Mouse (Mus musculus): ENCODE results near the gene Cyp27b1. TPM values are rescaled to one million over a fixed set of nuclear protein-coding genes. Genes with fewer than 3 reads are reported as not detected.

The Cyp27b1 gene
- polyA plus RNA-seq, 1 experiment from 2014 or later = 0.18 TPM

DNA sequence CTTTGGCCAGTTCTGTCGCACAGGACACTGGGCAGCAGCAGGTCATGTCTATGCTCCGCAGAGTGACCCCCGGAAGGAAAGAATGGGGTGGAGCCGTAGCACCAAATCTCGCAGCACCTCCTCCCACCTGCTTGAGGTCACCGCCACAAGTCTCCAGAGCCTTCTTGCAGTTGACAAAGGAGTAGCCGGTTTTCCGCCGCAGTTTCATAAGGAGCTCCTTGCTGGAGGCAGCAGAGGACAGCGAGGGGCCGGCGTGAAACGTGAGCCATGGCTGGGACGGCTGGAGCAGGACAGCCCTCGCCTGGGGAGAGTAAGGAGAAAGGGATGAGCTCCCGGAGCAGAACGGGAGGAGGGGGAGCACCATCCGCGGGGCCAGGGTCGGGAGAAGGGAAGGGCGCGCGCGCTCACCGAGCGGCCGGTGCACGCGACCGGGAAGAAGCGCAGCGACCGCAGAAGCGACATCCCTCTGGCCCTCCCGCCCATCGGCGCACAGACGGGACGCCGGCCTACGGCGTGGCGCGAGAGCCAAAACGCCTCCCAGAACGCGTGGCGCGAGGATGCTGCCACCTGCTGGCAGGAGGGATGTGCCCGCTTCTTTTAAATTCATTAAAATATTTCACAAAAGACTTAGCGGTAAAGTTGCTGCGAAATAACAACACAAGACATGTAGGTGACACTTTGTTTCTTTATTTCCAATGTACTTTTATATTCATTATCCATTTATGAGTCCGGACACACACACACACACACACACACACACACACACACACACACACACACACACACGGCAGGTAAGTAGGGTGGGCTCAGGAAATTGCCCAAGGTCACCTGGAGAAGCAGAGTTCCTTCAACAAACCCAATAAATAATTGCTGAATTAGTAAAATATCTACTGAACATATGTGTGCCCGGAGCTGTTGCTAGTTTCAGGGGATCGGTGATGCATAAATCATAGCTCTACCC is 17.4 kb upstream of the Cyp27b1 start, which contains the start of gene Tsfm:
Gene Tsfm (minus strand): TSS at position 505 of the 961 bp plus-strand sequence.
- Histone ChIP-seq H3K9me3 (ENCODE audit: control insufficient read depth, low read length) (no peaks in the 10 kb centered on the region), H3K4me3 (ENCODE audit: low read length) (peak within 1 kb of the TSS; percentile 93), H3K9ac (ENCODE audit: low read depth, low read length) (peak within 1 kb of the TSS; percentile 92), H3K27me3 (replicated peaks; ENCODE audit: control insufficient read depth, insufficient read depth, low read length) (no peaks in the 10 kb centered on the region), H3K4me2 (ENCODE audit: low read length) (peak within 1 kb of the TSS; percentile 84), H3K36me3 (ENCODE audit: control insufficient read depth, insufficient read depth, low read length) (peaks cover 11% of the 10 kb centered on the region), H3K4me1 (ENCODE audit: control insufficient read depth, insufficient read depth, low read depth, low read length) (peaks cover 6% of the 10 kb centered on the region), H3K27ac (ENCODE audit: low read depth, low read length) (peak within 1 kb of the TSS; percentile 83)
- ATAC-seq = peak; percentile 89
- 6% methylated on average over 46 of the region's 56 CpGs for WGBS

DNA sequence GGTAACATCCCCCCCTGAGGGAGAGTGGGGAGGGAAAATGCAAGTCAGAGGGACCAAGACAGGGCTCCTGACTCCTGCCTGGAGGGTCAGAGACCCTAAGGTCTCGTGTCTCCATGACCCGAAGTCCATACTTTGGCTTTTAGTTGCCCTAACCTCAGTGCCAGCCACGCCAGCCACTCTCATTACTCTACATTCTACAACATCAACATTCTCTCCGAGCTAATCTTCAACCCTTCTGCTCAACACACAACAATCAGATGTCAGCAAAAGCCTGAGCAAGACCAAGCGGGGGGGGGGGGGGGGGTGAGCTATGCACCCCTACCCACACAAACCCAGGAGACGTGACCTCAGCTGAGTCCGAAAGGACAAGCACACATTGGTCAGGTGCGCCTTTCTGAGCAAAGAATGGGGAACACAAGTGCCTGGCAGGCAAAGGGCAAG is 14.7 kb upstream of the Cyp27b1 start:
- H3K27ac ChIP-seq (ENCODE audit: low read depth, low read length) = no peak overlapping the region
- H3K4me1 ChIP-seq (ENCODE audit: control insufficient read depth, insufficient read depth, low read depth, low read length) = peaks cover 6% of the 10 kb centered on the region
- peaks cover 3% of the 10 kb centered on the region; the same call in 1 of the 2 replicates for H3K36me3 ChIP-seq (ENCODE audit: control insufficient read depth, insufficient read depth, low read length)
- H3K4me2 ChIP-seq (ENCODE audit: low read length) = no peak overlapping the region
- no peak overlapping the region for H3K4me3 ChIP-seq (ENCODE audit: low read length)
- no peak overlapping the region for H3K9ac ChIP-seq (ENCODE audit: low read depth, low read length)
- H3K9me3 ChIP-seq (ENCODE audit: control insufficient read depth, low read length) = no peaks in the 10 kb centered on the region
- 86% methylated on average over 8 of the region's 8 CpGs for WGBS
- ATAC-seq = no peak
- H3K27me3 ChIP-seq (replicated peaks; ENCODE audit: control insufficient read depth, insufficient read depth, low read length) = no peaks in the 10 kb centered on the region; the same call in 1 of the 2 replicates

DNA sequence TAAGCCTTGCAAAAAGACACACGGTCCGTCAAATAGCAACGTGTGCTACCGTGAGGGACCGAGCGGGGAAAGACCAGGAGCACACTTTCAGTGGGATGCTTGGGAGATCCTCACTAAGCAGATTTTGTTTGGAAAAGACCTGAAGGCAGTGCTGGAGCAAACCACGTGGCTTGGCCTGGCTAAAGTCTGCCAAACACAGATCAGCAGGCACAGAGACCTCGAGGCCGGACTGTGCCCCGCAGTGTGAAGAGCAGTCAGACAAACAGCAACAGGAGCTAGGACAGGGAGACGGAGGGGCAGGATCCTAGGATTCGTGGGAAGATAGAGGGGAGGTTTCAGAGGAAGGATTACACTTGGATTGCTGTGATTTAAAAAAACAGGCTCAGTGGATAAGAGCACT is 11.8 kb upstream of the Cyp27b1 start:
- no peak overlapping the region for H3K4me2 ChIP-seq (ENCODE audit: low read length)
- no peaks in the 10 kb centered on the region for H3K9me3 ChIP-seq (ENCODE audit: control insufficient read depth, low read length)
- no peaks in the 10 kb centered on the region for H3K36me3 ChIP-seq (ENCODE audit: control insufficient read depth, insufficient read depth, low read length)
- H3K27ac ChIP-seq (ENCODE audit: low read depth, low read length) = no peak overlapping the region
- H3K27me3 ChIP-seq (replicated peaks; ENCODE audit: control insufficient read depth, insufficient read depth, low read length) = peaks cover 4% of the 10 kb centered on the region
- no peak overlapping the region for H3K9ac ChIP-seq (ENCODE audit: low read depth, low read length)
- 85% methylated on average over 12 of the region's 12 CpGs for WGBS
- H3K4me1 ChIP-seq (ENCODE audit: control insufficient read depth, insufficient read depth, low read depth, low read length) = peaks cover 5% of the 10 kb centered on the region
- ATAC-seq = no peak
- H3K4me3 ChIP-seq (ENCODE audit: low read length) = no peak overlapping the region

DNA sequence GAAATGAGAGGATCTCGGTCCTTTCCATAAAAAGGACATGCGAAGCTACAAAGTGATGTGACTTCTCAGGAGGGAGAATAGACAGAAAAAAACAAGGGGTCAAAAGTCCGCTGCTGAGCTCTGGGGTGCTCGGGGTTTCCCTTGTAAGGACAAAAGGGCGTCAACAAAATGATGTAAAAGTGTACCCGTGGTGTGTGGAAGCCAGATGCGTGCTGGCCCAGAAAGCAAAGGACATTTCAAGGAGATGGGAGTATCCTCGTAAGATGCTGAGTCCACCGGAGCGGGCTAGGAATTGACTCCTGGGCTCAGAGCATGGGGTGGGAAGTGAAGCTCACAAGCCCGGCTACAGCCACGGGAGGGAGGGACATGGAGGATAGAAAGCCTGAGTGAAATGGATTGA is 10.4 kb upstream of the Cyp27b1 start:
- no peak overlapping the region for H3K4me3 ChIP-seq (ENCODE audit: low read length)
- ATAC-seq = no peak
- no peaks in the 10 kb centered on the region for H3K36me3 ChIP-seq (ENCODE audit: control insufficient read depth, insufficient read depth, low read length)
- WGBS = 67% methylated on average over 12 of the region's 12 CpGs
- peaks cover 10% of the 10 kb centered on the region for H3K4me1 ChIP-seq (ENCODE audit: control insufficient read depth, insufficient read depth, low read depth, low read length)
- H3K27ac ChIP-seq (ENCODE audit: low read depth, low read length) = no peak overlapping the region
- no peak overlapping the region for H3K9ac ChIP-seq (ENCODE audit: low read depth, low read length)
- H3K9me3 ChIP-seq (ENCODE audit: control insufficient read depth, low read length) = no peaks in the 10 kb centered on the region
- H3K4me2 ChIP-seq (ENCODE audit: low read length) = no peak overlapping the region
- peaks cover 4% of the 10 kb centered on the region for H3K27me3 ChIP-seq (replicated peaks; ENCODE audit: control insufficient read depth, insufficient read depth, low read length)

DNA sequence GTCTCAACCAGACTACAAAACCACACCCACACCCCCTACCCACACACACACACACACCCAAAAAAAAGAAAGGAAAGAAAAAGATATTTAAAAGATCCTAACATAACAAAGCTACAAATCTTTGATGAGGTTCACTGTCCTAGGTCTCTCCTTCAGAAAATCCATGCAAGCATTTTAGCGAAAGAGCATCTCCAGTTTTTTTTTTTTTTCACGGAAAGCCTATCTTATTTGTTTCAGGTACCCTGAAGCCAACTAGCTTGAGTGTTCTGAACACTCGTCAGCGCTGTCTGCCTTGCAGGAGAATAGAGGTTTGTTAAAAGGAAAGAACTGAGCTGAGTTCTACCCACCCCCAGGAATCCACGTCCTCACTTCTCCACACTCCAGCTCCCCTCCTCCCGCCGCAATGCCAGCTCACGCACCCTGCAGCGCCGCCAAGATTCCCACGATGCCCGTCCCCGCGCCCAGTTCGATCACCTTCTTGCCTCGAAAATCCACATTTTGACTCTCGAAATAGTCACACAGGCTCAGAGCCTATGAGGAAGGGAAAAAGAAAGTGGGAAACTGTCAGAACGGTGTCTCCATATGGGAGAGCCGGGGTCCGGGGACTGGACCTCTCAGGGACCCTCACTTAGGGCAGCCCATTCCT is 7.4 kb upstream of the Cyp27b1 start:
- peak overlapping the region; percentile 25; the same call in 1 of the 2 replicates for H3K27ac ChIP-seq (ENCODE audit: low read depth, low read length)
- ATAC-seq = peak; percentile 3; the same call in 1 of the 2 replicates

DNA sequence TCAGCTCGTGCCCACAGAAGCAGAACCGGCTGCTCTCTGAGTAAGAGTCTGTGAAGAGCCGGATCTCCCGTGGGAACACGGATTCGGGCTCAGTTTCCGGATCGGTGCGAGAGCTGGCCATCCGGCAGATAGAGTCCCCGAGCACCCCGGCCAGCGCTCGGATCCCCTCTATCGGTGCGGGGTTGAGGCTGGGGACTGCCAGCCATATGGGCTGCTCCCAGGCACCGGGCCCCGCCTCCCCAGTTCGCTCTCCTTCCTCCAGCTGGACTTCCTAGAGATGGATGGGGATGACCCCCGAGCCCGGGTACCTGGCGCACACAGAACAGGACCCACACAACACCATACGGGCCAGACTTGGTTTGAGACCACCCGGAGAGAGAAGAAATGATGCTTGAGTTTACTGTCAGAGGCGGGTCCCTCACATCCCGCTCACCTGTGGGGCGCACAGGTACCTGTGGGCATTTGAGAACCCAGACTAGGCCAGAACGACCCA is 6.7 kb upstream of the Cyp27b1 start, which contains the start of the genes Mettl1 and Eef1akmt3:
Gene Mettl1 (plus strand): TSS at position 141 of the 493 bp plus-strand sequence.
Gene Eef1akmt3 (minus strand): TSS at position 240 of the 493 bp plus-strand sequence.
- peak within 1 kb of the TSS; percentile 70 for H3K9ac ChIP-seq (ENCODE audit: low read depth, low read length)
- H3K4me1 ChIP-seq (ENCODE audit: control insufficient read depth, insufficient read depth, low read depth, low read length) = peaks cover 13% of the 10 kb centered on the region
- peak; percentile 76 for ATAC-seq
- H3K4me2 ChIP-seq (ENCODE audit: low read length) = peak within 1 kb of the TSS; percentile 98
- 0% methylated on average over 23 of the region's 28 CpGs for WGBS
- H3K27ac ChIP-seq (ENCODE audit: low read depth, low read length) = peak within 1 kb of the TSS; percentile 67
- H3K27me3 ChIP-seq (replicated peaks; ENCODE audit: control insufficient read depth, insufficient read depth, low read length) = peaks cover 4% of the 10 kb centered on the region
- H3K36me3 ChIP-seq (ENCODE audit: control insufficient read depth, insufficient read depth, low read length) = 0 out of 2 replicates have a peak, but pooled peaks cover 4% of the 10 kb centered on the region
- no peaks in the 10 kb centered on the region for H3K9me3 ChIP-seq (ENCODE audit: control insufficient read depth, low read length)
- H3K4me3 ChIP-seq (ENCODE audit: low read length) = peak within 1 kb of the TSS; percentile 96

More for the DNA sequence above, 7.4 kb upstream of the Cyp27b1 start:
- 2% methylated on average over 20 of the region's 20 CpGs for WGBS
- peak overlapping the region; percentile 98 for H3K4me2 ChIP-seq (ENCODE audit: low read length)
- H3K27me3 ChIP-seq (replicated peaks; ENCODE audit: control insufficient read depth, insufficient read depth, low read length) = peaks cover 4% of the 10 kb centered on the region
- peak overlapping the region; percentile 96 for H3K4me3 ChIP-seq (ENCODE audit: low read length)
- peaks cover 13% of the 10 kb centered on the region for H3K4me1 ChIP-seq (ENCODE audit: control insufficient read depth, insufficient read depth, low read depth, low read length)
- H3K9ac ChIP-seq (ENCODE audit: low read depth, low read length) = peak overlapping the region; percentile 70
- H3K9me3 ChIP-seq (ENCODE audit: control insufficient read depth, low read length) = no peaks in the 10 kb centered on the region
- H3K36me3 ChIP-seq (ENCODE audit: control insufficient read depth, insufficient read depth, low read length) = 0 out of 2 replicates have a peak, but pooled peaks cover 4% of the 10 kb centered on the region

DNA sequence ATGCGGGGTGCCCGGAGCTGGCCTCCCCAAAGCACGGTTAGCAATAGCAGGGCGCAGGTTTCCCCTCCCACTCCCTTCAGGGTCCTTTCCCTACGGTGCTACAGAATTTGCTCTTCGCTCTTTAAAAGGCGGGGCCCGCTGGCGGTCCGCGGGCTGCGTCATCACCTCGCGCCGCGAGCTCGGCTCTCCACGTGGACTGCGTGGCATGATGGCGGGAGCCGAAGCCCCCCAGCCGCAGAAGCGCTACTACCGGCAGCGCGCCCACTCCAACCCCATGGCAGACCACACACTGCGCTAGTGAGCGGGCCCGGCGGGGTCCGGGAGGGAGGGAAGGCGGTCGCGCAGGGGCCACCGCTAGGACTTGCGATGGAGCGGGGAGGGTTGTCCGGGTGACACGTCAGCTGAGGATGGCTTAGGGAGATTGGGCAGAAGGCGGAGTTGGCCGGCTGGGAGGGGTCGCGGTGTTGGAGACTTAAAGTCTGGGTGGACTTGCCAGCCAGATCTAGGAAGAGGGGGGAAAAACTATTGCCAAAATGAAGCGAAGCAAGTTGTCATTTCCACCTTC is 6.2 kb upstream of the Cyp27b1 start:
- no peaks in the 10 kb centered on the region for H3K9me3 ChIP-seq (ENCODE audit: control insufficient read depth, low read length)
- peak overlapping the region; percentile 67 for H3K27ac ChIP-seq (ENCODE audit: low read depth, low read length)
- peak overlapping the region; percentile 70 for H3K9ac ChIP-seq (ENCODE audit: low read depth, low read length)
- peaks cover 13% of the 10 kb centered on the region for H3K4me1 ChIP-seq (ENCODE audit: control insufficient read depth, insufficient read depth, low read depth, low read length)
- H3K4me3 ChIP-seq (ENCODE audit: low read length) = peak overlapping the region; percentile 96
- under 1% methylated on average over 44 of the region's 44 CpGs for WGBS
- ATAC-seq = peak; percentile 89
- H3K4me2 ChIP-seq (ENCODE audit: low read length) = peak overlapping the region; percentile 98
- H3K27me3 ChIP-seq (replicated peaks; ENCODE audit: control insufficient read depth, insufficient read depth, low read length) = peaks cover 4% of the 10 kb centered on the region
- H3K36me3 ChIP-seq (ENCODE audit: control insufficient read depth, insufficient read depth, low read length) = 0 out of 2 replicates have a peak, but pooled peaks cover 4% of the 10 kb centered on the region

DNA sequence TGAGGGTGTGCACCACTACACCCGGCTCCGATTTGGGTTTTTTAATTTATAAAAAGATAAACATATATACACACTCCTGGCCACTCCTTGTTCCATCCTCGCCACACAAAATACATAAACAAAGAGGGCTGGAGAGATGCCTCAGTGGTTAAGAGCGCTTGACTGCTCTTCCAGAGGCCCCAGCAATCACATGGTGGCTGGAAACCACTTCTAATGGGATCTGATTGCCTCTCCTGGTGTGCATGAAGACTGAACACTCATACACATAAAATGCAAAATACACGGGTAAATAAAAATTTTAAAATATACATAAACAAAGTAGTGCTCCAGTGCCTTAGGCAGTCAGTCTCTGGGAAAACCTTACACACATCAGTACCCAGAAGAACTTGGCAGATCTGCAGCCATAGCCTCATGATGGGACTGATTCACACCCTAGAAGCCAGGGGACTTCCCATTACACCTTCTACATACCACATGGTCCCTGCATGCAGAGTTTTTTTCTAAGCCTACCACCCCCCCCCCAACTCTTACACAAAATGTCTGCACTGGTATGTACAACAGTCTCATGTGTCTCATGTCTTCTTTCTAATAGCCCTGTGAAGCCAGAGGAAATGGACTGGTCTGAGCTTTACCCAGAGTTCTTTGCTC is 5.5 kb upstream of the Cyp27b1 start:
- 0 out of 2 replicates have a peak, but pooled peaks cover 4% of the 10 kb centered on the region for H3K36me3 ChIP-seq (ENCODE audit: control insufficient read depth, insufficient read depth, low read length)
- WGBS = 21% methylated on average over 5 of the region's 5 CpGs
- no peak for ATAC-seq

More for the DNA sequence above, 5.5 kb upstream of the Cyp27b1 start:
- no peaks in the 10 kb centered on the region for H3K9me3 ChIP-seq (ENCODE audit: control insufficient read depth, low read length)
- H3K9ac ChIP-seq (ENCODE audit: low read depth, low read length) = peak overlapping the region; percentile 70
- H3K4me1 ChIP-seq (ENCODE audit: control insufficient read depth, insufficient read depth, low read depth, low read length) = peaks cover 13% of the 10 kb centered on the region
- H3K4me3 ChIP-seq (ENCODE audit: low read length) = peak overlapping the region; percentile 96
- H3K27ac ChIP-seq (ENCODE audit: low read depth, low read length) = no peak overlapping the region
- peaks cover 7% of the 10 kb centered on the region for H3K27me3 ChIP-seq (replicated peaks; ENCODE audit: control insufficient read depth, insufficient read depth, low read length)
- peak overlapping the region; percentile 98 for H3K4me2 ChIP-seq (ENCODE audit: low read length)
